Mouse (Mus musculus): ENCODE measurements at regions not wholly inside any gene's neighbourhood (a gene's known extent, or its start where the extent isn't known, plus 50 kb on each side); places are given as distances from the start of the nearest gene placed in this dataset.
"Not testable (repeated sequence)": the region's sequence is repeated elsewhere in the genome, so short reads cannot be mapped to it uniquely, and the experiment has no call there.

DNA sequence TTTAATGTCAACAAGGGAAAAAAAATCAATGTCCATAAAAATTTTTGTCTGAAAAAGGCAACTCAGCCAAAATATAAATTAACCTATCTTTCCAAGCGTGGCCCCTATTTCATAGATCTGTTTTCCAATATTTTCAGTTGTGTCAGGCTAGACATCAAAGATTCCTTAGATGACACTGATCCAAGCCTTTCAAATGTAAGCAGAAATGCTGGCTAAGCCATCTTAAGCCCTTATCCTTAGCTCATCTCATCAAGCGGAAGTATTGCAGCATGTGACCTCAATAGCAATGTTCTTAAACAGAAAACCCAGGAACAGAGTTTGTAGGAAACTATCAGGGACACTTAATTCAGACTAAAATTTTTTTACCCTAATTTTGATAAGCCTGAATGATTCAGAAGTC, 327.8 kb upstream of the Cypt12 start:
- 73% methylated on average over 2 of the region's 2 CpGs for WGBS
- Histone ChIP-seq H3K9ac (ENCODE audit: low read length) (no peak overlapping the region), H3K27ac (ENCODE audit: low read depth, low read length) (no peak overlapping the region), H3K36me3 (ENCODE audit: control insufficient read depth, insufficient read depth, low read length) (no peaks in the 10 kb centered on the region), H3K9me3 (replicated peaks; ENCODE audit: control insufficient read depth, low read length) (no peaks in the 10 kb centered on the region), H3K4me3 (ENCODE audit: low read depth, low read length) (no peak overlapping the region), H3K4me2 (ENCODE audit: low read length) (no peak overlapping the region), H3K27me3 (replicated peaks; ENCODE audit: control insufficient read depth, insufficient read depth, low read length) (0 out of 2 replicates have a peak, but pooled peaks cover 4% of the 10 kb centered on the region), H3K4me1 (ENCODE audit: control insufficient read depth, insufficient read depth, low read length) (peaks cover 9% of the 10 kb centered on the region)
- DNase-seq (ENCODE audit: low spot score) (peak; percentile 31), ATAC-seq (no peak)

DNA sequence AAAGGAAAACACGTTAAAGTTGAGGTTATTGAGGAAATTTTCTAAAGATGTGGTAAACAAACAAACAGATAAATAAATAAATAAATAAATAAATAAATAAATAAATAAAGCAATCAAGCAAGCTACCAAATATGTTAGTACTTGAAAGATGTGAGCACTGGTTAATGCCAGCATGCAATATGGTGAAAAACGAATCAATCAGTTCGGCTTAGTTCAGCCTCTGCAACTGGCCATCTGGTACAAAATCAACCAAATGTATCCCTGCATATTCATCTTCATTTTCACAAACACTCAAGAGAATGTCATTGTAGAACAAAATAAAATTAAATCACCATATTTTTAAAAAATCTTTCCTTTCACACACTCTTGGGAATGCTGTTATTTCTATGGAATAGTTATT, 315.7 kb upstream of the Cypt12 start:
- Histone ChIP-seq H3K27me3 (replicated peaks; ENCODE audit: control insufficient read depth, insufficient read depth, low read length) (no peaks in the 10 kb centered on the region), H3K4me2 (ENCODE audit: low read length) (no peak overlapping the region), H3K9ac (ENCODE audit: low read length) (no peak overlapping the region), H3K36me3 (ENCODE audit: control insufficient read depth, insufficient read depth, low read length) (no peaks in the 10 kb centered on the region), H3K4me1 (ENCODE audit: control insufficient read depth, insufficient read depth, low read length) (no peaks in the 10 kb centered on the region), H3K27ac (ENCODE audit: low read depth, low read length) (no peak overlapping the region), H3K9me3 (replicated peaks; ENCODE audit: control insufficient read depth, low read length) (no peaks in the 10 kb centered on the region), H3K4me3 (ENCODE audit: low read depth, low read length) (no peak overlapping the region)
- ATAC-seq (peak; percentile 46; the same call in 1 of the 2 replicates), DNase-seq (ENCODE audit: low spot score) (peak; percentile 47)
- WGBS = 71% methylated on average over 3 of the region's 3 CpGs

DNA sequence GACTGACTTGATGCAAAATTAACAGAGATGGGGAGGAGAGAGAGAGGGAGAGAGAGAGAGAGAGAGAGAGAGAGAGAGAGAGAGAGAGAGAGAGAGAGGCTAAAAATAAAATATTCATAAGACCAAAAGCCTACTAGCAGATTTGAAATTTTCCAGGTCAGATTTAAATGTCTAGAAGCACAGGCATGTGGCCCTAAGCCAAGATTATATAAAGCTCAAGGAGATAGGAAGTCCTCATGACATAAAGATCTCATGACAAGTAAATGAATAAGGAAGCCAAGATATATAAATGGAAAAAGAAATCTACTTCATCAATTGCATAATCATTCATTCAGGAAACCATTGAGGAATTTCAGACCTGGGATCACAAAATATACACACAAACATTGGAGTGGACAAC, 311.9 kb upstream of the Cypt12 start:
- Histone ChIP-seq H3K4me1 (ENCODE audit: control insufficient read depth, insufficient read depth, low read length) (no peaks in the 10 kb centered on the region), H3K27me3 (replicated peaks; ENCODE audit: control insufficient read depth, insufficient read depth, low read length) (no peaks in the 10 kb centered on the region), H3K4me3 (ENCODE audit: low read depth, low read length) (no peak overlapping the region), H3K9ac (ENCODE audit: low read length) (no peak overlapping the region), H3K9me3 (replicated peaks; ENCODE audit: control insufficient read depth, low read length) (no peaks in the 10 kb centered on the region), H3K27ac (ENCODE audit: low read depth, low read length) (no peak overlapping the region), H3K4me2 (ENCODE audit: low read length) (no peak overlapping the region), H3K36me3 (ENCODE audit: control insufficient read depth, insufficient read depth, low read length) (no peaks in the 10 kb centered on the region)
- DNase-seq (ENCODE audit: low spot score) = no peak
- no peak for ATAC-seq

DNA sequence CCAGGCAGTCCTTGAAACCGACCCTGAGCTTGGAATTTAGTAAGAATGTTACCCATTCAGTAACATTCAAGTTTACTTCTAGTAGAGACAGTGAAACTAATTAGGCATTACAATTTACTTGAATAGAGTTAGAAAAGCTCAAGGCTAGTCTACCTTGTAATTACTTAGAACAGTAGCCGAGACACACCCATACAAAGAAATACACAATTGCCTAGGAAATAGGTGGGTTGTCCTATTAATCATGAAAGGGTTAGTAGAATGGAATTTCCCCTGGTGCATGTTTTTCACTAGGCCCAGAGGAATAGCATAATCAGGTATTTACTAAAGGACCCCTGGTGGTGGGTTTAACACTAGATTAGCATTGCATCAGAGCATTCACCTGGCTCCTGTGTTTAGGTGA, 288.2 kb upstream of the Cypt12 start:
- DNase-seq (ENCODE audit: low spot score); H3K4me3 ChIP-seq (ENCODE audit: low read depth, low read length); H3K27ac ChIP-seq (ENCODE audit: low read depth, low read length); H3K9ac ChIP-seq (ENCODE audit: low read length); ATAC-seq; H3K4me2 ChIP-seq (ENCODE audit: low read length); H3K4me1 ChIP-seq (ENCODE audit: control insufficient read depth, insufficient read depth, low read length); H3K27me3 ChIP-seq (replicated peaks; ENCODE audit: control insufficient read depth, insufficient read depth, low read length); H3K9me3 ChIP-seq (replicated peaks; ENCODE audit: control insufficient read depth, low read length); H3K36me3 ChIP-seq (ENCODE audit: control insufficient read depth, insufficient read depth, low read length): not testable (repeated sequence)
- 49% methylated on average over 2 of the region's 2 CpGs for WGBS

DNA sequence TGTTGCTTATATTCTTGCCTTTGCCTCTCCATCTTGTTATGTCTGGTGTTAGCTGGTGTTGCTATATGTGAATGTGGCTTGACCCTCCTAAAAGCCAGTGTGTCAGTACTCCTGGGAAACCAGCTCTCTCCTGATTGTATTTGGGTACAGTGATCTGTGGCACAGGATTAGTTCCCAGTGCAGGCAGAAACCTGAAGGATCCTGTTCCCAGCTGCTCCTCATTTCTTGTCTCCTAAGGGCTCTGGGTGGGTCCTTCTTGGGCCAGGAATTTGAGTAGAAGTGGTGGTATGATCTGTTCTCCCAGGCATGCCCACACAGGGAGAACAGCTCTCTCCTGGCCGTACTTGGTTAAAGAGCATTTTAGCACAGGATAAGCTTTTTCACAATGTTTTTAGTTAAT, 286.2 kb upstream of the Cypt12 start:
- Histone ChIP-seq H3K27ac (ENCODE audit: low read depth, low read length) (no peak overlapping the region), H3K27me3 (replicated peaks; ENCODE audit: control insufficient read depth, insufficient read depth, low read length) (no peaks in the 10 kb centered on the region), H3K36me3 (ENCODE audit: control insufficient read depth, insufficient read depth, low read length) (no peaks in the 10 kb centered on the region), H3K4me2 (ENCODE audit: low read length) (no peak overlapping the region), H3K4me1 (ENCODE audit: control insufficient read depth, insufficient read depth, low read length) (no peaks in the 10 kb centered on the region), H3K4me3 (ENCODE audit: low read depth, low read length) (no peak overlapping the region), H3K9ac (ENCODE audit: low read length) (no peak overlapping the region), H3K9me3 (replicated peaks; ENCODE audit: control insufficient read depth, low read length) (no peaks in the 10 kb centered on the region)
- ATAC-seq (no peak), DNase-seq (ENCODE audit: low spot score) (no peak)
- 82% methylated on average over 1 of the region's 1 CpGs for WGBS

DNA sequence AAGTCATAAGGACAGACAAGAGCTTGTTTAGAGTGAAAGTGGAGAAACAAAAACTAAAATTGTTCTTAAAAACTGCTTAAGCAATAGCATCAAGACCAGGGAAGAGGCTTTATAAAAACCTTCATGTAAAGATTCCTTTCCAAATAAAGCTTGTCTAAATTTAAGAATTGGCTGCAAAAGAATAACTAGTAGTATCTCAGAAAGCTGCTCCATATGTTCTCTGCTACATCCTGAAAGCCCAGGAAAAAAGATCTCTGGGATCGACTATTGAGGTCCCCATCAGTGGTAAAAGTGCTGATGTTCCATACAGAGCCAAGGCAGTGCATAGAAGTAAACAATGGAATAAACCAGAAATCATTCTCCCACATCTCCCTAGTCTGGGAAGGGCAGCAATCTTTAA, 281.2 kb upstream of the Cypt12 start:
- Histone ChIP-seq H3K27me3 (replicated peaks; ENCODE audit: control insufficient read depth, insufficient read depth, low read length) (no peaks in the 10 kb centered on the region), H3K4me1 (ENCODE audit: control insufficient read depth, insufficient read depth, low read length) (no peaks in the 10 kb centered on the region), H3K9ac (ENCODE audit: low read length) (no peak overlapping the region), H3K27ac (ENCODE audit: low read depth, low read length) (no peak overlapping the region), H3K4me3 (ENCODE audit: low read depth, low read length) (no peak overlapping the region), H3K9me3 (replicated peaks; ENCODE audit: control insufficient read depth, low read length) (no peaks in the 10 kb centered on the region), H3K36me3 (ENCODE audit: control insufficient read depth, insufficient read depth, low read length) (no peaks in the 10 kb centered on the region), H3K4me2 (ENCODE audit: low read length) (no peak overlapping the region)
- DNase-seq (ENCODE audit: low spot score) = no peak
- 94% methylated on average over 1 of the region's 1 CpGs for WGBS
- no peak for ATAC-seq

DNA sequence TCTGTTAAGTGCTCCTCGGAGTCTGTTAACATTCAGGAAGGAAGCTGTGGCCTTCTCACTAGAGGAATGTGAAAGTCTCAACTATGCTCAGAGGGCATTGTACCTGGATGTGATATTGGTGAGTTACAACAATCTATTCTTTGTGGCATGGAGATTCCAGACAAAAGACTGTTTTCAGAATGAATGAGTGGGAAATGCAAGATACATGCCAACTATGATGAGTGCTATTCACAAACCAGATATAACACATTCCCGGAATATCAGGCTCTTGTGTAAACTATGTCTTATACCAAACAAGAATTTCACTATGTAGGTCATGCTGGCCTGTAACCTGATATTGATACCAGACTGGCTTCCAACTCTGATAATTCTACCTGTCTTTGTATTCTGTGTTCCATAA, 279.4 kb upstream of the Cypt12 start:
- Histone ChIP-seq H3K9me3 (replicated peaks; ENCODE audit: control insufficient read depth, low read length) (no peaks in the 10 kb centered on the region), H3K36me3 (ENCODE audit: control insufficient read depth, insufficient read depth, low read length) (no peaks in the 10 kb centered on the region), H3K4me1 (ENCODE audit: control insufficient read depth, insufficient read depth, low read length) (no peaks in the 10 kb centered on the region), H3K4me3 (ENCODE audit: low read depth, low read length) (no peak overlapping the region), H3K9ac (ENCODE audit: low read length) (no peak overlapping the region), H3K27me3 (replicated peaks; ENCODE audit: control insufficient read depth, insufficient read depth, low read length) (no peaks in the 10 kb centered on the region), H3K27ac (ENCODE audit: low read depth, low read length) (no peak overlapping the region), H3K4me2 (ENCODE audit: low read length) (no peak overlapping the region)
- 85% methylated on average over 2 of the region's 2 CpGs for WGBS
- ATAC-seq (no peak), DNase-seq (ENCODE audit: low spot score) (no peak)
